Mouse (Mus musculus): ENCODE measurements around the gene Dlg2.

Gene Dlg2

GRCm38 (mm10) chr7:92288814-92289213 lies 1812.3 kb downstream of the Dlg2 start:
- no peak for DNase-seq (ENCODE audit: low spot score)

GRCm38 (mm10) chr7:92292918-92293518 lies 1816.5 kb downstream of the Dlg2 start:
- DNase-seq (ENCODE audit: low spot score), result no peak

- no peak for DNase-seq (ENCODE audit: low spot score)
These were observed 1824.6 kb downstream of the Dlg2 start for GRCm38 (mm10) chr7:92301046-92301445.

GRCm38 (mm10) chr7:92307634-92308033 lies 1831.2 kb downstream of the Dlg2 start:
- DNase-seq (ENCODE audit: low spot score), result no peak

GRCm38 (mm10) chr7:92308168-92308567 lies 1831.7 kb downstream of the Dlg2 start:
- DNase-seq (ENCODE audit: low spot score), result no peak

- no peak for DNase-seq (ENCODE audit: low spot score)
These were observed 1839.9 kb downstream of the Dlg2 start for GRCm38 (mm10) chr7:92316389-92316788.

GRCm38 (mm10) chr7:92319469-92319868 lies 1843.0 kb downstream of the Dlg2 start:
- DNase-seq (ENCODE audit: low spot score), result no peak

- DNase-seq (ENCODE audit: low spot score), result no peak
These were observed 1843.7 kb downstream of the Dlg2 start for GRCm38 (mm10) chr7:92320181-92320580.

GRCm38 (mm10) chr7:92321786-92322185 lies 1845.3 kb downstream of the Dlg2 start:
- no peak for DNase-seq (ENCODE audit: low spot score)

GRCm38 (mm10) chr7:92322342-92323069 lies 1846.0 kb downstream of the Dlg2 start:
- DNase-seq (ENCODE audit: low spot score), result no peak

GRCm38 (mm10) chr7:92323710-92324109 lies 1847.2 kb downstream of the Dlg2 start:
- DNase-seq (ENCODE audit: low spot score), result no peak

- no peak for DNase-seq (ENCODE audit: low spot score)
These were observed 1850.9 kb downstream of the Dlg2 start for GRCm38 (mm10) chr7:92327343-92327896.

- no peak for DNase-seq (ENCODE audit: low spot score)
These were observed 1856.9 kb downstream of the Dlg2 start for GRCm38 (mm10) chr7:92333220-92333898.

- DNase-seq (ENCODE audit: low spot score), result no peak
These were observed 1880.1 kb downstream of the Dlg2 start for GRCm38 (mm10) chr7:92356542-92356941.

- no peak for DNase-seq (ENCODE audit: low spot score)
These were observed 1886.9 kb downstream of the Dlg2 start for GRCm38 (mm10) chr7:92363386-92363785.

GRCm38 (mm10) chr7:92363800-92364199 lies 1887.3 kb downstream of the Dlg2 start:
- no peak for DNase-seq (ENCODE audit: low spot score)

GRCm38 (mm10) chr7:92367111-92367510 lies 1890.6 kb downstream of the Dlg2 start:
- no peak for DNase-seq (ENCODE audit: low spot score)

GRCm38 (mm10) chr7:92370521-92370920 lies 1894.0 kb downstream of the Dlg2 start:
- DNase-seq (ENCODE audit: low spot score), result no peak

- no peak for DNase-seq (ENCODE audit: low spot score)
These were observed 1895.2 kb downstream of the Dlg2 start for GRCm38 (mm10) chr7:92371638-92372037.

- DNase-seq (ENCODE audit: low spot score), result no peak
These were observed 1897.4 kb downstream of the Dlg2 start for GRCm38 (mm10) chr7:92373863-92374357.

- DNase-seq (ENCODE audit: low spot score), result no peak
These were observed 1907.5 kb downstream of the Dlg2 start for GRCm38 (mm10) chr7:92383913-92384484.

GRCm38 (mm10) chr7:92392052-92392640 lies 1915.7 kb downstream of the Dlg2 start:
- DNase-seq (ENCODE audit: low spot score), result no peak
